Mouse (Mus musculus) bone marrow macrophage, adult 2 months (primary cell): ENCODE data around the gene Rnf31.

ENCODE experiments used
- CTCF ChIP-seq: IDR thresholded peaks from 2 replicates; pipeline ENCODE4 v1.5.1; 2012; ENCODE audit warnings: low read depth, mild to moderate bottlenecking, low read length, moderate library complexity
- POLR2A ChIP-seq: IDR thresholded peaks from 2 replicates; pipeline ENCODE4 v1.6.1; 2012; ENCODE audit warnings: mild to moderate bottlenecking, low read depth, low read length, borderline replicate concordance

DNA sequence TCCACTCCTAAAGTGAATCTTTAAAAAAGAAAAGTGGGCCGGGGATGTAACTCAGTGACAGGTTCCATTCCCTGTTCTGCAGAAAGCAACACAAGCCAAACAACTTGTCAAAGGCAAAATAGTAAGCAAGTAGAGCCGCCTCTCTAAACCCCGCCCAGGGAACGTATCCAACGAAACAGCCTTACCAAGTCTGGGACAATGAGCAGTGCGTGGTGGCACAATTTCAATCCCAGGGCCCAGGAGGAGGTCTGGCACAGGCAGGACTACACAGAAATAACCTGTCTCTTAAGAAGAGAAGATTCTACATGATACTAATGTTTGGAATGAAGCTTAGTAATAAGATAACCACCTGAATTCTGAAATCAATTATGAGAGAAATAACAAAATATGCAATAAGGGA lies 41.3 kb upstream of the Rnf31 start:
- TF ChIP-seq CTCF (no peak), POLR2A (no peak)
